Mouse (Mus musculus): ENCODE measurements around the gene Tubgcp6.

DNA sequence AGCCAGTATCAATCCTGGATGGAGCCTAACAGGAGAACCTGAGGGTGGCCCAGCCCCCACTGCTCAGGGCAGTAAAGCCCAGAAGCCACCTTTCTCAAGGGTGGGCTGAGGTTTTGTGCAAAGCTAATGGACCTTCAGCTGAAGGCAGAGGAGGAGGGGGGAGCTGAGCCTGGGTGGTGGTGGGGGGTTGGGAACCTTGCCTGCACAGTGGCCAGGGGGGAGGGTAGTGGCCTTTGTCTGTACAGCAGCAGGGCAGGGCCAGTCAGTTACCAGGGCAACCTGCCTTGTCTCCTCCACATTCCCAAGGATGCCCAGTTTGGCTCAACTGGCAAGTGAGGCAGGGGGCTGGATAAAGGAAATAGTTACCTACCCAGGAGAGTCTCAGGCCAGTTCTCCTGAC, 29.4 kb upstream of the Tubgcp6 start:
- no peak for TF ChIP-seq CTCF (IDR thresholded peaks at IDR 0.05; ENCODE audit: low read depth)
- no peak for TF ChIP-seq EP300 (IDR thresholded peaks at IDR 0.05; ENCODE audit: low read depth)
